Mouse (Mus musculus) heart, adult 2 months (tissue): Measurements from ENCODE around the gene Gpr176. TPM values are rescaled to one million over a fixed set of nuclear protein-coding genes. Genes with fewer than 3 reads are reported as not detected.

ENCODE experiments used
- DNase-seq, 2 experiments: peaks; one replicate each; pipeline ENCODE4 v3.0.0; 2021
- H3K27ac ChIP-seq: fragments of 200-600 bp; 2 replicates; pipeline ENCODE4 v1.8.1; 2022
- H3K27me3 ChIP-seq: fragments of 200-500 bp; 2 replicates; pipeline ENCODE4 v1.6.1; 2012; ENCODE audit warnings: mild to moderate bottlenecking, low read length, inconsistent platforms, mixed read lengths; ENCODE audit not compliant: control insufficient read depth, insufficient read depth
- H3K36me3 ChIP-seq: fragments of 200-500 bp; 2 replicates; pipeline ENCODE4 v1.6.1; 2012; ENCODE audit warnings: low read length, inconsistent platforms; ENCODE audit not compliant: control insufficient read depth, insufficient read depth
- H3K4me1 ChIP-seq: fragments of 200-500 bp; 2 replicates; pipeline ENCODE4 v1.6.1; 2011; ENCODE audit warnings: low read length; ENCODE audit not compliant: control insufficient read depth, insufficient read depth
- H3K4me3 ChIP-seq: fragments of 200-600 bp; 2 replicates; pipeline ENCODE4 v1.8.1; 2022
- H3K79me2 ChIP-seq: fragments of 200-500 bp; replicated peaks from 2 replicates; pipeline ENCODE4 v1.6.1; 2012; ENCODE audit warnings: mild to moderate bottlenecking, inconsistent platforms, low read length, moderate library complexity, mixed read lengths; ENCODE audit not compliant: control insufficient read depth, insufficient read depth
- H3K9ac ChIP-seq: fragments of 200-500 bp; 2 replicates; pipeline ENCODE4 v1.6.1; 2012; ENCODE audit warnings: low read depth, mild to moderate bottlenecking, control low read depth, inconsistent platforms, low read length, mixed read lengths
- CTCF ChIP-seq: fragments of 200-600 bp; IDR thresholded peaks from 2 replicates; pipeline ENCODE4 v1.8.1; 2022; ENCODE audit warnings: antibody characterized with exemption, mild to moderate bottlenecking, moderate library complexity
- EP300 ChIP-seq: fragments of 200-500 bp; IDR thresholded peaks from 2 replicates; pipeline ENCODE4 v1.6.1; 2011; ENCODE audit warnings: low read depth, low read length, control low read depth; ENCODE audit not compliant: insufficient read depth
- POLR2A ChIP-seq: fragments of 200-500 bp; IDR thresholded peaks from 2 replicates; pipeline ENCODE4 v1.6.1; 2011; ENCODE audit warnings: mild to moderate bottlenecking, low read depth, low read length, control low read depth; ENCODE audit not compliant: insufficient read depth
- WGBS: fragments of 180-500 bp; shearing (Covaris S2); methylation state at CpG from one replicate; pipeline ENCODE4 v1.1.7; 2018; 5-methylcytosine and 5-hydroxymethylcytosine counted together
- intact Hi-C: fragments of 180-260 bp; cut with DNase I; formaldehyde crosslinking; loops from one replicate; pipeline ENCODE4 v1.15.1; 2025
- polyA plus RNA-seq: library from polyadenylated mRNA; depleted of rRNA; stranded (reverse); fragments of >200 nt; gene quantifications from 2 replicates; pipeline ENCODE4 v1.2.3, GENCODE M21; 2012
- total RNA-seq, 2 experiments: library from RNA; stranded (reverse); gene quantifications; 2 replicates each; pipeline ENCODE4 v1.2.3; 2021

Gene Gpr176
- total and polyA plus RNA-seq, 3 experiments: 0.07 to 0.12 (median 0.10) TPM

GRCm38 (mm10) chr2:118408336-118408895 lies 35.2 kb upstream of the Gpr176 start:
- TF ChIP-seq POLR2A (no peak), CTCF (no peak), EP300 (no peak)
- Histone ChIP-seq H3K27me3 (no peaks in the 10 kb centered on the region), H3K79me2 (no peaks in the 10 kb centered on the region), H3K27ac (no peak overlapping the region), H3K4me1 (peaks cover 4% of the 10 kb centered on the region), H3K4me3 (no peak overlapping the region), H3K9ac (no peak overlapping the region), H3K36me3 (no peaks in the 10 kb centered on the region)
- intact Hi-C loops: no loop called here
- WGBS: 73% methylated on average over 4 of the region's 4 CpGs
- no peak for DNase-seq

GRCm38 (mm10) chr2:118406811-118407210 lies 33.6 kb upstream of the Gpr176 start:
- no peaks in the 10 kb centered on the region for H3K36me3 ChIP-seq
- H3K27me3 ChIP-seq: no peaks in the 10 kb centered on the region
- intact Hi-C loops: no loop called here
- TF ChIP-seq POLR2A (no peak), CTCF (no peak), EP300 (no peak)
- no peaks in the 10 kb centered on the region for H3K79me2 ChIP-seq
- DNase-seq: no peak
- H3K27ac ChIP-seq: no peak overlapping the region
- H3K9ac ChIP-seq: no peak overlapping the region
- WGBS: 60% methylated on average over 2 of the region's 2 CpGs
- peaks cover 4% of the 10 kb centered on the region for H3K4me1 ChIP-seq
- no peak overlapping the region for H3K4me3 ChIP-seq

DNA sequence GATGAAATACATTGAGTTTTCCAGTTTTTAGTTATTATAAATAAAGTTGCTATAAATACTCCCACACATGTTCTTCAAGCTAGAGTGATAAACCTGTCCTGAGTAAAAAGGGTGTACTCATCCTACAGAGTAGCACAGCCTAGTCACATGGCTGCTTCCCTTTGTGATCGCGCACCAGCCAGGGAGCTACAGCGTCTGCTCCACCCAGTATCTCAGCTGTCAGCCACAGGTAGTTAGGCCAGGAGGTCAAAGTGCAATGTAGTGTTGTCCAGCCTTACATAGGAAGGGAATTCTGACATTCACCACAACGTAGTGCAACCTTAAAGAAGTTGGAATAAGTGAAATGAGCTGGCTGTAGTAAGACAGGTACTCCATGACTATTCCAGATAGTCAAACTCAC lies 32.3 kb upstream of the Gpr176 start:
- 92% methylated on average over 4 of the region's 4 CpGs for WGBS
- H3K36me3 ChIP-seq: no peaks in the 10 kb centered on the region
- intact Hi-C loops: no loop called here
- no peaks in the 10 kb centered on the region for H3K79me2 ChIP-seq
- no peak overlapping the region for H3K4me3 ChIP-seq
- peaks cover 4% of the 10 kb centered on the region for H3K4me1 ChIP-seq
- no peak for TF ChIP-seq POLR2A
- no peak for TF ChIP-seq CTCF
- no peak for TF ChIP-seq EP300
- H3K27ac ChIP-seq: no peak overlapping the region
- DNase-seq: no peak
- no peaks in the 10 kb centered on the region for H3K27me3 ChIP-seq
- no peak overlapping the region for H3K9ac ChIP-seq

DNA sequence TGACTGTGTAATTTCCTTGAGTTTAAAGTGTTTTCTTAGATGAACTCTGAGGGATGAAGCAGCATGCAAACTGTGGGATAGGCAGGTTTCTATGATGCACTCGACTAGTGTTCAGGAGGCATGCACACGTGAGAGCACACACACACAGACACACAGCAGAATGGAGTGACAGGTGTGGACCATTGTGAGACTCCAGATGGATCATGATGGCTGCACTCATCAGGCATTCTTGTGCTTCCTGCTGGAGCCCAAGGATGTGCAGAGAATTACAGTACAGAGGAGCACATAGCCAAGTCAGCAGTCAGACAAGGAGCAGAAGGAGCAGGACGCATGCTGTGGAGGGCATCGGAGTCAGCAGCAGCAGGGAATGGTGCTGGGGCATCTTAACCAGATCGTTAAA lies 31.1 kb upstream of the Gpr176 start:
- 64% methylated on average over 5 of the region's 5 CpGs for WGBS
- H3K9ac ChIP-seq: no peak overlapping the region
- no peak overlapping the region for H3K4me3 ChIP-seq
- no peak overlapping the region for H3K27ac ChIP-seq
- no peak for TF ChIP-seq POLR2A
- TF ChIP-seq CTCF: no peak
- H3K4me1 ChIP-seq: peaks cover 4% of the 10 kb centered on the region
- H3K79me2 ChIP-seq: no peaks in the 10 kb centered on the region
- no peak for DNase-seq
- intact Hi-C loops: no loop called here
- H3K27me3 ChIP-seq: no peaks in the 10 kb centered on the region
- H3K36me3 ChIP-seq: no peaks in the 10 kb centered on the region

GRCm38 (mm10) chr2:118401834-118402727 lies 28.9 kb upstream of the Gpr176 start:
- TF ChIP-seq CTCF: no peak
- TF ChIP-seq POLR2A: no peak
- TF ChIP-seq EP300: no peak
- H3K27me3 ChIP-seq: no peaks in the 10 kb centered on the region
- H3K79me2 ChIP-seq: peaks cover 1% of the 10 kb centered on the region; the same call in 1 of the 2 replicates
- 90% methylated on average over 5 of the region's 5 CpGs for WGBS
- H3K4me1 ChIP-seq: peaks cover 4% of the 10 kb centered on the region
- H3K27ac ChIP-seq: no peak overlapping the region
- no peak overlapping the region for H3K9ac ChIP-seq
- no peaks in the 10 kb centered on the region for H3K36me3 ChIP-seq
- DNase-seq: no peak
- intact Hi-C loops: no loop called here
- no peak overlapping the region for H3K4me3 ChIP-seq

GRCm38 (mm10) chr2:118399751-118400150 lies 26.5 kb upstream of the Gpr176 start:
- Histone ChIP-seq H3K27me3 (no peaks in the 10 kb centered on the region), H3K4me1 (peaks cover 4% of the 10 kb centered on the region), H3K4me3 (no peak overlapping the region), H3K27ac (no peak overlapping the region), H3K9ac (no peak overlapping the region), H3K36me3 (no peaks in the 10 kb centered on the region), H3K79me2 (peaks cover 4% of the 10 kb centered on the region; the same call in 1 of the 2 replicates)
- no peak for TF ChIP-seq CTCF
- TF ChIP-seq EP300: no peak
- no peak for TF ChIP-seq POLR2A
- 96% methylated on average over 5 of the region's 5 CpGs for WGBS
- DNase-seq: no peak
- intact Hi-C loops: no loop called here
